Mouse (Mus musculus) ES-E14 (cell line): ENCODE results near the gene Rabepk.

Source experiments
- CHD2 ChIP-seq: IDR thresholded peaks from 2 replicates; pipeline ENCODE4 v1.6.1; 2014; ENCODE audit warnings: mild to moderate bottlenecking, low read depth, low read length, inconsistent platforms
- HCFC1 ChIP-seq: IDR thresholded peaks from 2 replicates; pipeline ENCODE4 v1.6.1; 2012; ENCODE audit warnings: low read length, inconsistent platforms, borderline replicate concordance; ENCODE audit not compliant: insufficient read depth
- MAFK ChIP-seq: IDR thresholded peaks from 2 replicates; pipeline ENCODE4 v1.6.1; 2014; ENCODE audit warnings: mild to moderate bottlenecking, low read depth, low read length, inconsistent platforms; ENCODE audit not compliant: insufficient read depth
- ZC3H11A ChIP-seq: IDR thresholded peaks from 2 replicates; pipeline ENCODE4 v1.6.1; 2012; ENCODE audit warnings: low read depth, mild to moderate bottlenecking, inconsistent platforms, low read length, borderline replicate concordance
- ZNF384 ChIP-seq: IDR thresholded peaks from 2 replicates; pipeline ENCODE4 v1.6.1; 2012; ENCODE audit warnings: low read depth, low read length, inconsistent platforms

- TF ChIP-seq ZC3H11A (no peak), MAFK (no peak), CHD2 (no peak), HCFC1 (no peak), ZNF384 (no peak)
These were observed 13.0 kb upstream of the Rabepk start for GRCm38 (mm10) chr2:34812706-34813105.
